Mouse (Mus musculus) CH12.LX (cell line): ENCODE results near the gene Bmpr2.

ENCODE experiments used
- CTCF ChIP-seq, 2 experiments: IDR thresholded peaks in 1 of 2; conservative IDR thresholded peaks in 1 of 2; 2 replicates each; pipeline ENCODE4 v1.5.1; 2011 to 2012; ENCODE audit warnings: low read depth in 2 of 2, low read length in 2 of 2, improper control_type of control experiment in 1 of 2, inconsistent platforms in 1 of 2, mild to moderate bottlenecking in 1 of 2, moderate library complexity in 1 of 2
- ELF1 ChIP-seq: IDR thresholded peaks from 2 replicates; pipeline ENCODE4 v1.6.1; 2014; ENCODE audit warnings: low read depth, mild to moderate bottlenecking, inconsistent platforms, low read length, improper control_type of control experiment
- ETS1 ChIP-seq: conservative IDR thresholded peaks from 2 replicates; pipeline ENCODE4 v1.6.1; 2012; ENCODE audit warnings: low read depth, mild to moderate bottlenecking, inconsistent platforms, low read length, improper control_type of control experiment, moderate library complexity
- HCFC1 ChIP-seq: IDR thresholded peaks from 2 replicates; pipeline ENCODE4 v1.6.1; 2012; ENCODE audit warnings: low read depth, mild to moderate bottlenecking, inconsistent platforms, low read length, improper control_type of control experiment
- KAT2A ChIP-seq: IDR thresholded peaks from 2 replicates; pipeline ENCODE4 v1.6.1; 2012; ENCODE audit warnings: low read length, improper control_type of control experiment, inconsistent platforms; ENCODE audit not compliant: insufficient replicate concordance
- MAFK ChIP-seq: IDR thresholded peaks from 2 replicates; pipeline ENCODE4 v1.6.1; 2011; ENCODE audit warnings: low read length, improper control_type of control experiment; ENCODE audit not compliant: insufficient replicate concordance
- MAX ChIP-seq: IDR thresholded peaks from 2 replicates; pipeline ENCODE4 v1.6.1; 2011; ENCODE audit warnings: low read length, improper control_type of control experiment
- PAX5 ChIP-seq: IDR thresholded peaks from 2 replicates; pipeline ENCODE4 v1.6.1; 2012; ENCODE audit warnings: low read length, inconsistent platforms, mixed read lengths
- POLR2A ChIP-seq: IDR thresholded peaks from 2 replicates; pipeline ENCODE4 v1.6.1; 2011; ENCODE audit warnings: low read depth, mild to moderate bottlenecking, improper control_type of control experiment, low read length
- TCF12 ChIP-seq: IDR thresholded peaks from 2 replicates; pipeline ENCODE4 v1.6.1; 2014; ENCODE audit warnings: low read depth, mild to moderate bottlenecking, inconsistent platforms, low read length, improper control_type of control experiment
- ZC3H11A ChIP-seq: IDR thresholded peaks from 2 replicates; pipeline ENCODE4 v1.6.1; 2012; ENCODE audit warnings: low read depth, mild to moderate bottlenecking, inconsistent platforms, low read length, improper control_type of control experiment

DNA sequence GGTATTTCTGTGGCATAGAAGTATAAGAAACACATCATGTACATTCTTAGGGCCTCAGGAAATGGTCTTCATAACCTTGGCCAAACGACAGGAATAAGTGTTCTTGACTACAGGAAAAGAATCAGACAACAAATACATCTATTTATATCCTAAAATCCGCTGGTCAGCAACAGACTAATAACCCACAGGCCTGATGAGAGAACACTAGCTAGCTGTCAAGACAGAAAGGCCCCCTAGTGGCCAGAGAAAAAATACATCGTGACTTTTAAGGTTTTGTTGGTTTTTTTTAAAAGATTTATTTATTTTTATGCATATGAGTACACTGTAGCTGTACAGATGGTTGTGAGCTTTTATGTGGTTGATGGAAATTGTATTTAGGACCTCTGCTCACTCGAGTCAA is 43.3 kb upstream of the Bmpr2 start:
- peak; percentile 52 to 64; a peak in 3 of 4 replicates for TF ChIP-seq CTCF (conservative IDR thresholded peaks at IDR 0.05 in 1 of 2, IDR thresholded peaks at IDR 0.05 in 1 of 2; ENCODE audit: low read depth in 2 of 2, low read length in 2 of 2)
- TF ChIP-seq KAT2A = no peak
- TF ChIP-seq HCFC1 = no peak
- TF ChIP-seq TCF12 = no peak
- no peak for TF ChIP-seq ZC3H11A
- no peak for TF ChIP-seq ELF1
- no peak for TF ChIP-seq ETS1
- TF ChIP-seq MAX = no peak
- TF ChIP-seq PAX5 = no peak
- no peak for TF ChIP-seq POLR2A
- no peak for TF ChIP-seq MAFK
